Mouse (Mus musculus): Measurements from ENCODE around the gene Atp13a4.

The Atp13a4 gene

GRCm38 (mm10) chr16:29544829-29545228 lies at the start of gene Atp13a4:
TSS of gene Atp13a4 (minus strand) at chr16:29544864.
- DNase-seq = no peak

DNA sequence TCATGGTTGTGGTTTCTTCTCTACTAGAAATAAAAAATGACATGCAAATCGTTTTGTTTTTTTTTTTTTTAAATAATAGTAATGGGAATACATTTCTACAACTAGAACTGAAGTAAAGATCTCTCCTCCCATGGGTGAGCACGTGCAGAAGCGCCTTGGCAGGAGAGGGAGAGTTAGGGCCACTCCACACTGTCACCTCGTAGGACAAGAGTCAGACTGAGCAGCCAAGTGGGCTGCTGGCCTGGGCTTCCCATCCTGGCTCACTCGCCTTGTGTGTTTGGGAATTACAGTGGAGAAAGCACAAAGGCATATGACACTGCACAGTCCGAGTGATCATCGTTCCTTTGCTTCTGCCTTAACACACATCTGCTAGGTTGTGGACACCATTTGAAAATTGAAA lies 47.5 kb upstream of the Atp13a4 start:
- no peak for DNase-seq

DNA sequence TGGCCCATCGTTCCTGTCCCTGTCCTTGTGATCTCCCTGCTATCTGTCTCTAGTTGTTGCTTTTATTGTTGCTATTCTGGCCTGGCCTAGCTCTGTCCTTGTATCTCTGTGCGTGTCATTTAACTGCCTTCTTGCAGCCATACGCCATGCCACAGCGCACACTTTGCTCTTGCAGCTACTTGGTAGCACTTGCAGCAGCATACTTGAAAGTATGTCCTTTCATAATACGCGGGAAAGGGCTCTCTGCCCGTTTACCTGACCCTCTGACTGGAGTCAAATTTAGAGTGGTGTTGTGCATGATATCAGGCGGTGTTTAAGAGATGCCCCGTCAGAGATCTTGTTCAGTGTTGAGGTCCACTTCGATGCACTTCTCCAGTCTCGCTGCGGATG lies 35.1 kb upstream of the Atp13a4 start:
- DNase-seq = no peak

GRCm38 (mm10) chr16:29579167-29579786 lies 34.6 kb upstream of the Atp13a4 start, which contains the start of gene Opa1:
TSS of gene Opa1 (plus strand) at chr16:29579334.
- DNase-seq = peak; percentile 98 to 99

GRCm38 (mm10) chr16:29575620-29576019 lies 31.0 kb upstream of the Atp13a4 start:
- DNase-seq = peak; percentile 55 to 64

GRCm38 (mm10) chr16:29574013-29574412 lies 29.3 kb upstream of the Atp13a4 start:
- DNase-seq = no peak

- DNase-seq = peak; percentile 77 to 87
Observed at GRCm38 (mm10) chr16:29560869-29561268, 16.2 kb upstream of the Atp13a4 start.

DNA sequence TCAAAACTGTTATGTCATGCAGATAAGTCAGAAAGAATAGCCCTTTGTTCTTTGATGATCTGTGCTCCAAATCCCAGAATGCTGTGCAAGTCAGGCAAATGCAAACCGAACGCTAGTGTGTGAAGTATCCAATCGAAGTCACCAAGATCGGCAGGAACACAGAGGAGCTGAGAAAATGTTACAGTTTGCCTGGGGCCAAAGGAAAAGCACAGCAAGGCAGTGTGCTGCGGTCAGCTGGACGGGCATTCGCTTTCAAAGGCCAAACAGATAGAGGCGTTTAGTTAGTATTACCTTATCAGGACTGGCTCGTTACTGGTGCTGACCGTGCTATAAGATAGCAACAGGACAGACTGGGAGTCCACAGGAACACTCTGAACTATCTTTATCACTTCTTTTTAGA lies 15.8 kb upstream of the Atp13a4 start:
- peak; percentile 7 to 18 for DNase-seq

DNA sequence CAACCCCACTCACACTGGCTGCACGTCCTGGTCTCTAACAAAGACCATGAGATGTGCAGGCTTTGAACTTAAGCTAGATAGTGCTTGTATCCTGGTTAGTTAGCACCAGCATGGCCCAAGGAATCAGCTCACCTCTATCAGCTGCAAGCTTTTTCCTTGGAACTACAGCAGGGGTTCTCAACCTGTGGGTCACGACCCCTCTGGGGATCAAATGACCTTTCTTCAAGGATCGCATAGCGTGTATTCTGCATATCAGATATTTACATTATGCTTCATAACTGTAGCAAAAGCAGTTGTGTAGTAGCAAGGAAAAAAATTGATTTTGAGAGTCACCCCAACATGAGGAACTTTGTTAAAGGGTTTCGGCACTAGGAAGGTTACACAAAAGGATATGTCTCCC lies 15.0 kb upstream of the Atp13a4 start:
- no peak for DNase-seq

GRCm38 (mm10) chr16:29541261-29541683 lies 3.4 kb downstream of the Atp13a4 start:
- peak; percentile 7 to 17 for DNase-seq

- DNase-seq = no peak
Observed at GRCm38 (mm10) chr16:29539906-29540305, 4.8 kb downstream of the Atp13a4 start.

- peak; percentile 30 to 60 for DNase-seq
Observed at GRCm38 (mm10) chr16:29536411-29537204, 8.1 kb downstream of the Atp13a4 start.

- no peak for DNase-seq
Observed at GRCm38 (mm10) chr16:29535866-29536265, 8.8 kb downstream of the Atp13a4 start.

- no peak for DNase-seq
Observed at GRCm38 (mm10) chr16:29533641-29534040, 11.0 kb downstream of the Atp13a4 start.

GRCm38 (mm10) chr16:29527085-29527484 lies 17.6 kb downstream of the Atp13a4 start:
- no peak for DNase-seq

DNA sequence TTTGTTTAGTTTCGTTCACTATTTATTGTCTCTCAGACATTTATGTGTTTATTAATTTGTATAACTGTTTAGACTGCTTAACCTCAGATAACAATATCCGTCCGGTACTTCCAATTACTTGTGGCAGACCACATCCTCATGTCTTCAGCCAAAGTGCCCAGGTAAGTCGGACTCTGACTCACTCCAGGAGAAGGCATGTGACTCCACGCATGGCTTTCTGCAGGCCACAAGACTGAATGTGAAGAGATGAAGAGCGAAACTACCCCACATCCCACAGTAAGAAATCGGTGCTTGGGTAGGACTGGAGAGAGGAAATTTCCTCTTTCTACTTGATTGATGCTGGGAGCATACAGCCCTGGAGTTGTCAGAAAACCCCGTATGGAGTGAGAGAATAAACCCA lies 18.1 kb downstream of the Atp13a4 start:
- no peak for DNase-seq

GRCm38 (mm10) chr16:29512495-29512894 lies 32.2 kb downstream of the Atp13a4 start:
- peak; percentile 7 to 13 for DNase-seq

DNA sequence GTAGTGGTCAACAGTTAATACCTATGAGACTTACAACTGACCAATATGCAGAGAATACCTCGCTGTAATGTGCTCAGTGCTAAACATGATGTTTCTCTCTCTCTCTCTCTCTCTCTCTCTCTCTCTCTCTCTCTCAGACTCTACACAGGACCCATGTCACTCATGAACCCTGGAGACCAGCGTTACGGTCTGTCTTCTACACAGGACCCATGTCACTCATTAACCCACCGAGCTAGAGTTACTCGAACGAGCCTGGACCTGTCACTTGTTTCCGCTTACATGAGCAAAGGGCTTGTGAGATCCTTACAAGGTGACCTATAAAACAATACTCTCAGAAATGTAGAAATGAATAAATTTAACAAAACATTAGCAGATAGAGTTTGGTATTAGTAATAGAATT lies 33.9 kb downstream of the Atp13a4 start:
- no peak for DNase-seq

GRCm38 (mm10) chr16:29509881-29510280 lies 34.8 kb downstream of the Atp13a4 start:
- DNase-seq = no peak

GRCm38 (mm10) chr16:29504671-29505070 lies 40.0 kb downstream of the Atp13a4 start:
- peak; percentile 15 to 38 for DNase-seq

GRCm38 (mm10) chr16:29504198-29504597 lies 40.5 kb downstream of the Atp13a4 start:
- peak in 1 of 2 experiments; percentile 4 for DNase-seq

- no peak for DNase-seq
Observed at GRCm38 (mm10) chr16:29491031-29491430, 53.6 kb downstream of the Atp13a4 start.

DNA sequence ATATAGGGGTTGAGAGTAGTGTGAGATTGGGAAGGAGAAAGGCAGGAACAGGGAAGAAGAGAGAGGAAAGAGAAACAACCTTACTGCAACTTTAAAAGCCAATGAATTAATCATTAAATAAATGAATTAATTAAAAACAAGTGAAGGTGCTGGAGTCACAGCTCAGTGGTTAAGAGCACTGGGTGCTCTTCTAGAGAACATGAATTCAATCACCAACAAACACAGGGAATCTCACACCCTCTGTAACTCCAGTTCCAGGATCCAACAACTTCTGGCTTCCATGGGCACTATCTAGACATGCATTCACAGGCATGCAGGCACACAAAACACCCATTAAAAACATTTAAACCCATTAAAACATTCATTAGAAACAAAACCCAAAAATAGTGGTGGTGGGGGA lies 63.2 kb downstream of the Atp13a4 start:
- DNase-seq = no peak

- DNase-seq = no peak
Observed at GRCm38 (mm10) chr16:29480396-29480795, 64.3 kb downstream of the Atp13a4 start.
